Mouse (Mus musculus) adrenal gland, postnatal 14 days (tissue): ENCODE measurements around the gene Cav1. TPM values are rescaled to one million over a fixed set of nuclear protein-coding genes. Genes with fewer than 3 reads are reported as not detected.

ENCODE experiments used
- total RNA-seq: library from RNA; stranded (reverse); gene quantifications from 2 replicates; pipeline ENCODE4 v1.2.3, GENCODE M21; 2021

The Cav1 gene
- total RNA-seq, 1 experiment from 2014 or later = 383 TPM

Other genes with a start within 250 kb of the Cav1 start
- gene Tes, start 241.2 kb upstream of the Cav1 start, total RNA-seq = 12.3 and 15.8 TPM in 2 replicates
- gene Cav2, start 25.1 kb upstream of the Cav1 start, total RNA-seq = 55.3 and 61.5 TPM in 2 replicates
- 9.6 and 14.3 TPM in 2 replicates for gene Met, start 157.5 kb downstream of the Cav1 start, total RNA-seq